Mouse (Mus musculus): Measurements from ENCODE around the gene Gpr135. TPM values are rescaled to one million over a fixed set of nuclear protein-coding genes. Genes with fewer than 3 reads are reported as not detected.

Gene Gpr135
- not detected for polyA plus RNA-seq (2017; shearing (Covaris generic))

GRCm38 (mm10) chr12:72070327-72071269 is at the start of gene Gpr135:
Gene Gpr135, minus strand, starts transcription at chr12:72071125.

GRCm38 (mm10) chr12:72085329-72086165 is 14.6 kb upstream of the Gpr135 start, which contains the start of the genes L3hypdh and Jkamp:
Gene L3hypdh, minus strand, starts transcription at chr12:72085439.
Gene Jkamp, plus strand, starts transcription at chr12:72085589.

Other genes starting within 250 kb of the Gpr135 start
- gene Daam1, start 240.0 kb downstream of the Gpr135 start, polyA plus RNA-seq (2017; shearing (Covaris generic)): 10.2 TPM
- gene L3hypdh, start 14.3 kb upstream of the Gpr135 start, polyA plus RNA-seq (2017; shearing (Covaris generic)): not detected
- gene Jkamp, start 14.5 kb upstream of the Gpr135 start, polyA plus RNA-seq (2017; shearing (Covaris generic)): 25.4 TPM
- not detected for gene Ccdc175, start 113.9 kb upstream of the Gpr135 start, polyA plus RNA-seq (2017; shearing (Covaris generic))